Mouse (Mus musculus) heart, adult 2 months (tissue): ENCODE measurements around the gene Smim14.

Experiments
- CTCF ChIP-seq: fragments of 200-600 bp; IDR thresholded peaks from 2 replicates; pipeline ENCODE4 v1.8.1; 2022; ENCODE audit warnings: antibody characterized with exemption, mild to moderate bottlenecking, moderate library complexity
- EP300 ChIP-seq: fragments of 200-500 bp; IDR thresholded peaks from 2 replicates; pipeline ENCODE4 v1.6.1; 2011; ENCODE audit warnings: low read depth, low read length, control low read depth; ENCODE audit not compliant: insufficient read depth
- POLR2A ChIP-seq: fragments of 200-500 bp; IDR thresholded peaks from 2 replicates; pipeline ENCODE4 v1.6.1; 2011; ENCODE audit warnings: mild to moderate bottlenecking, low read depth, low read length, control low read depth; ENCODE audit not compliant: insufficient read depth

- TF ChIP-seq POLR2A: no peak
- TF ChIP-seq CTCF: no peak
- TF ChIP-seq EP300: no peak
Measured at GRCm38 (mm10) chr5:65420822-65421221, 116.2 kb downstream of the Smim14 start.
